Mouse (Mus musculus): ENCODE measurements around the gene Abhd16a. TPM values are rescaled to one million over a fixed set of nuclear protein-coding genes. Genes with fewer than 3 reads are reported as not detected.

The Abhd16a gene
- polyA plus RNA-seq, 1 experiment from 2014 or later, result 49.3 TPM

DNA sequence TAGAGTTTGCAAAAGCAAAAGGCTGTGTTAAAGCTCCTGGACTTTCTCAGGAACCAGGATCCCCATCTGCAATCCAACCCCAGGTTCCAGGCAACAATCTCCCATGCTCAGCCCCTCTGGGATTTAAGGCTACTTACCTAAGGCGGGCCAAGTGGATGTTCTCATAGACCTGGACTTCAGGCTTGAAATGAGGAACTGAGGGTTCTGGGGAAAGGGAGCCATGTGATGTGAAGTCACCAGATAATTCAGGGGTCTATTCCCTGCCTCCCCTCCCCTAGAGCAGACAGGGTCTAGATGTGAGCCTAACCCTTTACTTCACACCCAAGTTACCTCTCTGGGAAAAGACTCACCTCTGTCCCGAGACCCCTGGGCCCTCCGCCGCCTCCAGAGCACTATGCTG lies 8.4 kb upstream of the Abhd16a start:
- Histone ChIP-seq H3K27ac (ENCODE audit: low read depth) (no peak overlapping the region; the same call in 1 of the 2 replicates), H3K36me3 (replicated peaks; ENCODE audit: insufficient read depth, low read length) (no peaks in the 10 kb centered on the region), H3K27me3 (ENCODE audit: insufficient read depth, low read length) (0 out of 2 replicates have a peak, but pooled peaks cover 4% of the 10 kb centered on the region), H3K4me1 (ENCODE audit: insufficient read depth) (peaks cover 17% of the 10 kb centered on the region), H3K4me2 (ENCODE audit: low read depth, low read length) (no peak overlapping the region; the same call in 1 of the 2 replicates), H3K9me3 (ENCODE audit: low read length) (no peaks in the 10 kb centered on the region), H3K4me3 (ENCODE audit: low read depth, low read length) (no peak overlapping the region), H3K9ac (replicated peaks) (0 out of 2 replicates have a peak overlapping the region, but pooled peaks have one; percentile 33)
- DNase-seq (no peak), ATAC-seq (no peak)
- WGBS (ENCODE audit: insufficient replicate concordance), result 76% methylated on average over 4 of the region's 4 CpGs
- TF ChIP-seq CTCF (IDR thresholded peaks at IDR 0.05; ENCODE audit: low read depth), result no peak
- TF ChIP-seq EP300 (IDR thresholded peaks at IDR 0.05; ENCODE audit: low read depth), result no peak

DNA sequence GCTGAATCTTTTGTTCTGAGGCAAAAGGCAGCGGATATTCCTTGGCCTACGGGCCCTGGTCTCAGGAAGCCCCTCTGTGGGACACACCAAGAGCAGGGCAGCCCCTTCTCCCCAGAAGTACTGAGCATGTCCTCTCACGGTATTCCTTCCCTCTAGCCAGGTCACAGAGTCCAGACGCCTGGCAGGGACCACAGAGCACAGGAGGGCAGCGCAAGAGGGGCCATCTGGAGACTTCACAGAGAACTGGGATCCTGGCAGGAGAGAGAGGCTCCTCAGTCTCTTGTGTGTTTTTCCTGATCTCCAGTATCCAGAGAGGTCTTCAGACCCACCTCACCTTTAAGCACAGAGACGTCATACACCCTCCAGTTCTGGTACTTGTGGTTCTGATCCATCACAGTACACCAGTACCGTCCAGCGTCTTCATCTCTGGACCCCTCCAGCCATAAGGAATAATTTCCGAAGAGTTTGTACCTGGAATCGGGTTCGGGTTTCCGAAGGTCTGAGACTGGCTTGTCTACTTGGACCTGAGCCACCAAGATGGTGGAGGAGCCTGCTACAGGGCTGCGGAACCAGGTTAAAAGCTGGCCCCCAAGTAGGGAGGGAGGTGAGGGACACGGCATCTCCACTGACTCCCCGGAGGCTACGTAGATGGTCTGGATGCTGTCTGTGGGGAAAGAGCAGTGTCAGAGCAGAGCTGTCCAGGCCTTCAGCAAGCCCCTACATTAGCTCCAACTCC lies 6.1 kb upstream of the Abhd16a start:
- TF ChIP-seq EP300 (IDR thresholded peaks at IDR 0.05; ENCODE audit: low read depth) (no peak), CTCF (IDR thresholded peaks at IDR 0.05; ENCODE audit: low read depth) (no peak)
- Histone ChIP-seq H3K4me2 (ENCODE audit: low read depth, low read length) (no peak overlapping the region), H3K9ac (replicated peaks) (no peak overlapping the region), H3K4me1 (ENCODE audit: insufficient read depth) (peaks cover 18% of the 10 kb centered on the region), H3K27me3 (ENCODE audit: insufficient read depth, low read length) (no peaks in the 10 kb centered on the region), H3K27ac (ENCODE audit: low read depth) (no peak overlapping the region), H3K36me3 (replicated peaks; ENCODE audit: insufficient read depth, low read length) (no peaks in the 10 kb centered on the region), H3K4me3 (ENCODE audit: low read depth, low read length) (no peak overlapping the region), H3K9me3 (ENCODE audit: low read length) (no peaks in the 10 kb centered on the region)
- 86% methylated on average over 16 of the region's 16 CpGs for WGBS (ENCODE audit: insufficient replicate concordance)
- DNase-seq (no peak), ATAC-seq (no peak)

GRCm38 (mm10) chr17:35083929-35084497 lies 5.0 kb upstream of the Abhd16a start:
- DNase-seq (no peak), ATAC-seq (no peak)
- WGBS (ENCODE audit: insufficient replicate concordance), result 47% methylated on average over 3 of the region's 3 CpGs
- Histone ChIP-seq H3K9ac (replicated peaks) (no peak overlapping the region), H3K4me3 (ENCODE audit: low read depth, low read length) (no peak overlapping the region), H3K27me3 (ENCODE audit: insufficient read depth, low read length) (no peaks in the 10 kb centered on the region), H3K9me3 (ENCODE audit: low read length) (no peaks in the 10 kb centered on the region), H3K36me3 (replicated peaks; ENCODE audit: insufficient read depth, low read length) (no peaks in the 10 kb centered on the region), H3K27ac (ENCODE audit: low read depth) (no peak overlapping the region), H3K4me2 (ENCODE audit: low read depth, low read length) (no peak overlapping the region), H3K4me1 (ENCODE audit: insufficient read depth) (peaks cover 16% of the 10 kb centered on the region)
- TF ChIP-seq CTCF (IDR thresholded peaks at IDR 0.05; ENCODE audit: low read depth), result no peak
- no peak for TF ChIP-seq EP300 (IDR thresholded peaks at IDR 0.05; ENCODE audit: low read depth)

GRCm38 (mm10) chr17:35085208-35085865 lies 3.7 kb upstream of the Abhd16a start, which contains the start of gene Ly6g6f:
Gene Ly6g6f (minus strand): TSS chr17:35085610.
- peaks cover 12% of the 10 kb centered on the region for H3K4me1 ChIP-seq (ENCODE audit: insufficient read depth)
- H3K9ac ChIP-seq (replicated peaks), result no peak within 1 kb of the TSS
- H3K27me3 ChIP-seq (ENCODE audit: insufficient read depth, low read length), result no peaks in the 10 kb centered on the region

DNA sequence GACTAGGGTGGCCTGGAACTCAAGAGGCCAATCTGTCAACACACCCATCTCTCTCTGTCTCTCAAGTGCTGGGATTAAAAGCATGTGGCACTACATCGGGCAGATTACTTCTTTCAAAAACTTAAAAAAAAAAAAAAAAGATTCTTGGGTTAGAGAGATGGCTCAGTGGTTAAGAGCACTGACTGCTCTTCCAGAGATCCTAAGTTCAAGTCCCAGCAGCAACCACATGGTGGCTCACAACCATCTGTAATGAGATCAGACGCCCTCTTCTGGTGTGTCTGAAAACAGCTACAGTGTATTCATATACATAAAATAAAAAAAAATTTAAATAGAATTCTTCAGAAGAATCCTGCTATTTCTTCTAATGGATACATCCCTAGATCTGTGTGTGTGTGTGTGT lies 912 bp upstream of the Abhd16a start:
- Histone ChIP-seq H3K9me3 (ENCODE audit: low read length) (no peaks in the 10 kb centered on the region), H3K27me3 (ENCODE audit: insufficient read depth, low read length) (no peaks in the 10 kb centered on the region), H3K27ac (ENCODE audit: low read depth) (no peak overlapping the region), H3K36me3 (replicated peaks; ENCODE audit: insufficient read depth, low read length) (peaks cover 20% of the 10 kb centered on the region), H3K4me1 (ENCODE audit: insufficient read depth) (peaks cover 13% of the 10 kb centered on the region), H3K4me3 (ENCODE audit: low read depth, low read length) (no peak overlapping the region), H3K4me2 (ENCODE audit: low read depth, low read length) (no peak overlapping the region), H3K9ac (replicated peaks) (no peak overlapping the region)
- ATAC-seq, result no peak
- no peak for TF ChIP-seq EP300 (IDR thresholded peaks at IDR 0.05; ENCODE audit: low read depth)
- TF ChIP-seq CTCF (IDR thresholded peaks at IDR 0.05; ENCODE audit: low read depth), result peak; percentile 41; the same call in 1 of the 2 replicates
- 47% methylated on average over 2 of the region's 2 CpGs for WGBS (ENCODE audit: insufficient replicate concordance)
- DNase-seq, result no peak

More at GRCm38 (mm10) chr17:35085208-35085865, 3.7 kb upstream of the Abhd16a start, which contains the start of gene Ly6g6f:
- ATAC-seq, result no peak
- no peak for TF ChIP-seq CTCF (IDR thresholded peaks at IDR 0.05; ENCODE audit: low read depth)
- no peak for TF ChIP-seq EP300 (IDR thresholded peaks at IDR 0.05; ENCODE audit: low read depth)
- Histone ChIP-seq H3K4me2 (ENCODE audit: low read depth, low read length) (no peak within 1 kb of the TSS), H3K27ac (ENCODE audit: low read depth) (no peak within 1 kb of the TSS), H3K4me3 (ENCODE audit: low read depth, low read length) (no peak within 1 kb of the TSS), H3K9me3 (ENCODE audit: low read length) (no peaks in the 10 kb centered on the region), H3K36me3 (replicated peaks; ENCODE audit: insufficient read depth, low read length) (no peaks in the 10 kb centered on the region)
- no peak for DNase-seq
- 49% methylated on average over 7 of the region's 7 CpGs for WGBS (ENCODE audit: insufficient replicate concordance)

Data from liver, postnatal 0 days (tissue).